Mouse (Mus musculus) ovary, postnatal 10 days (tissue): Measurements from ENCODE around the gene Sh3gl1.
"Not testable (repeated sequence)": the region's sequence is repeated elsewhere in the genome, so short reads cannot be mapped to it uniquely, and the experiment has no call there.

Source experiments
- DNase-seq: peaks from one replicate; pipeline ENCODE4 v3.0.0; 2022; ENCODE audit warnings: low spot score

The Sh3gl1 gene

GRCm38 (mm10) chr17:56036176-56036900, at the start of gene Sh3gl1:
Sh3gl1 (minus strand) TSS chr17:56036635.
- peak; percentile 97 for DNase-seq

- no peak for DNase-seq
Observed at GRCm38 (mm10) chr17:56080781-56081585, 44.5 kb upstream of the Sh3gl1 start.

DNA sequence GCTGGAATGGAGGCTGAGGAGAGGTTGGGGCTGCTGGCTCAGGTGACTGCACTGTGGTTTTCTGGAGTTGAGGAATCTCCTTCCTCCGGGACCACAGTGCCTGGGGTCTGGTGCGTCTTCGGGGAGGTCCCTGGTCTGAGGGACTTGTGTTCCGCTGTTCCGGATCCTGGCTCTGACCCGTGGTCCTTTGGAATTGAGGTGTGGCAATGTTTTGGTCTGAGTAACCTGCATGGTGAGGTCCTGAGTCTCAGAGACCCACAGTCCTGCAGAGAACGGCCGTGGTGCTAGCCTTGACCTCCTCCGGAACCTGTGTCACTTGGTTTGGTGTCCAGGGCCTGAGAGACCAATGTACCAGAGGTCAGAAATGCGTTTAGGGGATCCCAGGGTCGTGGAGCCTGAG, 43.5 kb upstream of the Sh3gl1 start:
- DNase-seq, result no peak

DNA sequence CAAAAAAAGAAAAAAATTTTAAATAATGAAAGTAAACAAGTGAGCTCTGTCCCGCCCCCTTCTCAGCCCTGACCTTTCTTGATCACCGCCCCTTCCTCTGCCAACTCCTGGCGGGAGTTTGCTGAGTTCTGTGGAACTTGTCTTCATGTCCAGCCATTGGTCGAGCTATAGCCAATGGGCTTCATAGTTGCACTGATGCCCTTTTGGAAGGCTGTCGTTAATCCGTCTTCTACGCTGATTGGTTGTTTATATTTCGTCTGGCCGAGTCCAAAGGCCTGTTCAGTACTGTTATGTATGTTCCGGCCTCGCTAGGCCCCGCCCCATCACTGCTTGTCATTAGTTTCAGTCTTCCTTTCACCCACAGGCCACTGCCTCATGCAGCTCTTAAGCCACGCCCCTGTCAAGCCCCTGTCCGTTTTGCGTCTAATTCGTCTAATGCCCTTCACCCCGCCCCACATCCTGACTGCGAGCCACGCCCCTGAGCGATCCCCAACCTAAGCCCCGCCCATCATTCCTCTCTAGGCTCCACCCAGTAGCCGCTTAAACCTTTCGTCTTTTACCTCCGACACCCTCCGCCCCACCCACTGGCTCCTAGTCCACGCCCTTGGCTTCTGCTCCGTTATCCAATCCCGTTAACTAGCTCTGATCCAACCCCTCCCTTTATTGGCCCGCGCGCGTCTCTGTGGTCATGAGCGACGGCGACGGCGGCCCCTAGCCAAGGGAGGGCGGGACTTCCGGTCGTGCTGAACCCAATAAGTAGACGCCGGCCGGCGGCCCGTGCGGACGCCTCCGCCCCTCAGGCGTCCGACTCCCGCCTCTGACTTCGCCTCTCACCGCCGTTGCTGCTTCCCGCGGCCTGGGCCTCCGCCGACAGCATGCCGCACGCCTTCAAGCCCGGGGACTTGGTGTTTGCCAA, 42.7 kb upstream of the Sh3gl1 start, which contains the start of gene Hdgfl2:
TSS of gene Hdgfl2 (plus strand) at position 755 of the 916 bp plus-strand sequence.
- DNase-seq, result peak; percentile 95

DNA sequence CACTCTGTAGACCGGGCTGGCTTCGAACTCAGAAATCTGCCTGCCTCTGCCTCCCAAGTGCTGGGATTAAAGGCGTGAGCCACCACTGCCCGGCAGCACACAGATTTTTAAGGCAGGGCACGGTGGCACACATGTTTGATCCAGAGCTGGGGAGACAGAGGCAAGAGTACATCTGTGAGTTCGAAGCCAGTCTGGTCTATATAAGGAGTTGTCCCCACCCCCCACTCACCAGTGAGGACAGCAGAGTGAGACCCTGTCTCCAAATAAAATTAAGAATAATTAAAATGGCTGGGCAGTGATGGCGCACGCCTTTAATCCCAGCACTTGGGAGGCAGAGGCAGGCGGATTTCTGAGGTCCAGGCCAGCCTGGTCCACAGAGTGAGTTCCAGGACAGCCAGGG, 41.9 kb upstream of the Sh3gl1 start:
- DNase-seq, result not testable (repeated sequence)

DNA sequence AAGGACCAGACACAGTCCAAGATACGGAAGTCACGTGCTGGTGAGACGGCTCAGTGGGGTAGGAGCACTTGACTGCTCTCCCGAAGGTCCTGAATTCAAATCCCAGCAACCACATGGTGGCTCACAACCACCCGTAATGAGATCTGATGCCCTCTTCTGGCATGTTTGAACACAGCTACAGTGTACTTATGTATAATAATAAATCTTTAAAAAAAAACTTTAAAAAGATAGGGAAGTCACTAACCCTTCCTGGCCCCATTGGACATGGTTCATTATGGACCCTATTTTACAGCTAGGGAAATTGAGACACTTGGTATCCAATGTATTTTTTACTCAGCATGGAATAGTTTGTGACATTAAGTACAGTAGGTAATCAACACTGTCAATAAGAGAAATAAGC, 41.1 kb upstream of the Sh3gl1 start:
- no peak for DNase-seq

- DNase-seq, result peak; percentile 95
Observed at GRCm38 (mm10) chr17:56074827-56075208, 38.4 kb upstream of the Sh3gl1 start, which contains the start of gene Ubxn6. Ubxn6 (minus strand) TSS chr17:56075028.

DNA sequence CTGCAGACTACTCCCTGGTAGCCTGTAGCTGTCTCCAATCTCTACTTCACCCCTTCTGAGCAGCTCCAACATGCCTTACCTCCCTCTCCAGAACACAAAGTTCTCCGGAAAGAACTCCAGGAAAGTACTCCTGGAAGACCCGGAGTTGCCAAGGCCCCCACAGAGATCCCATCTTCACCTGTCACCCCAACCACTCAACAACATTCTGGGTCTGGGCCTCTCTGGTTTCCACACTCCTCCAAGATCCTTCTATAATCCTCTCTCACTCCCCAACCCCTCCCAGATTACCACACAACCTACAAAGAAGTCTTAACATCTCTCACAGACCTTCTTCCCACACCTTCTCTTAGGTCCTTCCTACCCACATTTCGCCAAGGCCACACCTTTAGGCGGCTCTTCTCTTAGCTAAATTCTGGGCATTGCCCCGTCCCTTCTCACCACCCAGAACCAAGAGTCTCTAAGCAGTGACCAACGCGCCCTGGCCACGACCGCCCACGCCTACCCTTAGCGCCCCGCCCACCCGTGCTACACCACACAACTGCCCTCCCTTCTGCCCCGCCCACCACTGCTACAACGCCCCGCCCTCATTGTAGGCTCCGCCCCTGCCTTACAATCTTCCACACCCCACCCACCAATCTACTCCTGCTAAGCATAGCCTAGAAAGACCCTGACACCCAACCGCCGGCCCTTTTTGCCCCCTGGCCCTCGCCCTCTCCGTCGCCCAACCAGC, 37.8 kb upstream of the Sh3gl1 start:
- peak; percentile 50 for DNase-seq

DNA sequence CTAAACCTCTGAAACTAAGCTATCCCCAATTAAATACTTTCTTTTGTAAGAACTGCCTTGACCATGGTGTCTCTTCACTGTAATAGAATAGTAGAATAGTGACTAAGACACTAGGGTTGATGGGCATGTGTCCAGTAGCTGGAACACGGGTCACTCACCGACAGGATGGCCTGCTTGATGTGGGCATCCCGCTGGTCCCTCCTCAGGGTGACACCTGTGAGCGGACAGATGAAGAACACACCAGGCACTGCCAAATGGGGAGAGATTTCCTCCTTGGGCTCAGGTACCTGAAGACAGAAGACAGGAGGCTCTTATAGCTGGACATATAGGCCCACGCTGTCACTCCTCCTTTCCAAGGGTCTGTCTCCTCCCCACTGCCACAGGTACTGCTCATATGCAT, 35.8 kb upstream of the Sh3gl1 start:
- no peak for DNase-seq

DNA sequence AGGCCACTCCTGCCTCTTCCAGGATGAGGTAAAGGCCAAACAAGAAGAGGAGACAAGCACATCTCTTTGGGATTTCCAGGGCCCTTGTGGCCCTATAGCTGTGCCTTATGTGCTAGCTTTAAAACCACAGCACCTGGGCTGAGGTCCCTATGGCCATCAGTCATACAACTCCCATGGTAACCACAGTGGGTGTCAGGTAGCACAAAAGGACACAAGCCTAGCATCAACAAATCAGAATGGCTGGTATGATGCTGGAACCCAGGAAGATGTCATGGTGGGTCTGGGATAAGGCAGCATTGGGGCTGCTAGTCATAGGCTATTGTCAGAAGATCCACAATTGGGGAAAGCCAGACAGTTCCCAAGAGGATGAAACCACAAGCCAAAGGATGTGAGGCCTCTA, 34.7 kb upstream of the Sh3gl1 start:
- DNase-seq, result no peak

DNA sequence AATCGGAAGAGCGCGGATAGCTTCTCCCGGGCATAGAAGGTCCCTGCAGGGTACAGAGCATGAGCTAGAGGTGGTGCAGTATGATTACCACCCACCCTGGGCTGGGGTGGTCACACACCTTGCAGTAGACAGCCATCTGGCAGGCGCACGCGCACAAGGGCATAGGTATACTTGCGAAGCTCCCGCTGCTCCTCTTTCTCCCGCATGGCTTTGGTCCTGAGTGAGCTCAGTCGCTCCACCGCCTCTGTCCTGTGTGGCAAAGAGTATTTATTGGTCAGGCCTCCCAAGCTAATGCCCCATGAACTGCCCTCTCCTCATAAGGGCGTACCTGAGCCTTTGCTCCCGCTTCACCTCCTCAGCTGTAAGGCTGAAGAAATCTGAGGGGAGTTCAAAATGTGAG, 32.6 kb upstream of the Sh3gl1 start:
- no peak for DNase-seq

- no peak for DNase-seq
Observed at GRCm38 (mm10) chr17:56066451-56066850, 30.0 kb upstream of the Sh3gl1 start.

DNA sequence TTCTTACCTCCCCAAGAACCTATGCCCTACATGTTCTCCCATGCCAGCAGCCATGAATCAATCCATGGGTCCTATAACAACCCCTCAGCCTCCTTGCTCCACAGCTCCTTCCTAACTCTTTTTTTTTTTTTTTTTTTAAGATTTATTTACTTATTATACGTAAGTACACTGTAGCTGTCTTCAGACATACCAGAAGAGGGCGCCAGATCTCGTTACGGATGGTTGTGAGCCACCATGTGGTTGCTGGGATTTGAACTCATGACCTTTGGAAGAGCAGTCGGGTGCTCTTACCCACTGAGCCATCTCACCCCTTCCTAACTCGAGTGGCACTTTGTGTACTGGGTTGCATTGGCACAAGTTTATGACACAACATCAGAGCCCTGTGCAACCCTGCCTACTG, 29.3 kb upstream of the Sh3gl1 start:
- DNase-seq, result not testable (repeated sequence)

DNA sequence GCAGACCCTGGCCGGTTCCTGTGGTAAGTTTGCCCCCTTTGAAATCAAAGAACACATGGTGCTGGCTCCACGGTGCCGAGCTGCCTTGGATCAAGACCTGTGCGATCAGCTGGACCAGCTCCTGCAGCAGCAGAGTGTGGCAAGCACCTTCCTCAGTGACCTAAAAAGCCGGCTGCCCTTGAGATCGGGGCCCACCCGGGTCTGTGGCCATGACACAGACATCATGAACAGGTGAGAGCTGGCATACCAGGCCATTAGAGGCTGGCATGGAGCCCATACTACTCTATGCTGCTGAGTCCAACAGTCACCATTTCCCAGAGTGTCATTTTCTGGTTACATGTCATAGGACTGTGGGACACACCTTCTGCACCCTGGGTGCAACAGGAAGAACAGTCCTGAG, 25.6 kb upstream of the Sh3gl1 start:
- DNase-seq, result no peak

GRCm38 (mm10) chr17:56057381-56058120, 21.1 kb upstream of the Sh3gl1 start:
- DNase-seq, result no peak

DNA sequence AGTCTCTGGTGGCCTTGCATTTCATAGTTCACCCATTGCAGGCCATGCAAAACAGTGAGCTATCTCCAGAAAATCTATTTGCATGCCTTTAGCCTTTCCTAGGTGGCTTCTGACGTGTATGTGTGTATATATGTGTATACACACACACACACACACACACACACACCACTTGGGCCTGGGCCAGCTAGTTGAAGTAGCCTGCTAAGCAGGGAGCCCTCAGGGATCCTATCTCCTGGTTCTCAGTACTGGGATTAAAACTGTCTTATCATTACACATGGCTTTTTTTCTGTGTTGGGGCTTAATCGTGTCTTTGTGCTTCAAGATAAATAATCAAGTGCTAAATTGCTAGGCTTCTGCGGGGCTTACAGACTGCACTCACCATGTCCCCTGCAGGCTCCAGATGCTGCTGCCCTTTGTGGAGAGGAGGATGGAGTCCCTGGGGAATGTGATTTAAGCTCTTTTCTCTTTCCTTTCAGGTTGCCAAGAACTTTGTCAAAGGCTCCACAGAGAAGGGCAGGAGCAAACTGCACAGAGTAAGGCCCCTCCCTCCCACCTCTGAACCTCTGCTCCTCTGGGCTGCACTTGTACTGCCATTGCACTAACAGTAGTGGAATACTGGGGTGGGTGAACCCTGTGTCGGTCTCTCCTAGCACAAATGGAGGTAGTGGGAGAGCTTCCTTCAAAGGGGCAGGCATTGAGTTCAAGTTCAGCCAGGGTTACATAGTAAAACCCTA, 19.7 kb upstream of the Sh3gl1 start:
- no peak for DNase-seq

DNA sequence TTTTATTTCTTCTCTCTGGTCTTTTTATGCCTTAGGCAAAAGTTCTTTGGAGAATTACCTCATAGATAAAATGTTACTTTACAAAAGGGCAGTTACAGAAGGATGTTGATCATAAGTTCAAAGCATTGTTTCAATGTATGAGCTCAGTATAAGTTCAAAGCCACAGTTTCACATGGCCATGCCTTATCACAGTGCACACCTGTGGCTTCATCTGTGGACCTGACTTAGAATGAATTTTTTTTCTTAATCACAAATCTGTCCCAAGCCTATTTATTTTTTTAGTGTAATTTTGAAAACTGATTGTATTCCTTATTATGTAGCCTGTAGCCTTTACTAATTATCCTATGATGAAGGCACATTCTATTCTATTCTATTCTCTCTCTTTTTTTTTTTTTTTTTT, 18.5 kb upstream of the Sh3gl1 start:
- no peak for DNase-seq

DNA sequence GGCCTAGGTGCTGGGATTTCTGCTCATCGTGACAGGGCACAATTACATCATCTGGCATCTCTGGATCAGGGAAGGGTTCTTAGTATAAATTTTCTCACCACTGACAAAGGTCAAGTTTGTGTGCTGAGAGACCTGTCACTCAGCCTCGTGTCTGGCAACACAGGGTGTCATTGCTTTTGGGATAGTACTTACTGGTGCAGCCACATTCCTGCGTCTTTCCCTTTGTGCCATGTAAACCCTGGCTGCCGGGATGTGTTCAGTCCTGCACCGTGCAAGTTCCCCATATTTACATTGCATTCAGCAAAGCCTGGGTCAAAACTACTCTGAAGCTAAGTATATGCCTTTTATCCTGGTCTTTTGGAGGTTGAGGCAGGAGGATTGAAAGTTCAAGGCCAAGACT, 14.9 kb upstream of the Sh3gl1 start:
- DNase-seq, result no peak

GRCm38 (mm10) chr17:56040857-56041163, 4.4 kb upstream of the Sh3gl1 start:
- DNase-seq, result no peak
